Mouse (Mus musculus): ENCODE results near the gene Coq9.

GRCm38 (mm10) chr8:94870003-94870402 lies 31.9 kb downstream of the Coq9 start:
- TF ChIP-seq GABPA (IDR thresholded peaks at IDR 0.05; ENCODE audit: insufficient replicate concordance, low read depth, low read length) (no peak), EP300 (IDR thresholded peaks at IDR 0.05; ENCODE audit: low read length) (no peak), CTCF (conservative IDR thresholded peaks at IDR 0.05 in 1 of 2, IDR thresholded peaks at IDR 0.05 in 1 of 2; ENCODE audit: low read depth in 2 of 2, low read length in 2 of 2) (no peak), JUN (IDR thresholded peaks at IDR 0.05; ENCODE audit: insufficient read depth, low read depth, low read length) (no peak)

All from CH12.LX (cell line).